Mouse (Mus musculus): ENCODE measurements around the gene Aebp2.
"Not testable (repeated sequence)": the region's sequence is repeated elsewhere in the genome, so short reads cannot be mapped to it uniquely, and the experiment has no call there.

Gene Aebp2

DNA sequence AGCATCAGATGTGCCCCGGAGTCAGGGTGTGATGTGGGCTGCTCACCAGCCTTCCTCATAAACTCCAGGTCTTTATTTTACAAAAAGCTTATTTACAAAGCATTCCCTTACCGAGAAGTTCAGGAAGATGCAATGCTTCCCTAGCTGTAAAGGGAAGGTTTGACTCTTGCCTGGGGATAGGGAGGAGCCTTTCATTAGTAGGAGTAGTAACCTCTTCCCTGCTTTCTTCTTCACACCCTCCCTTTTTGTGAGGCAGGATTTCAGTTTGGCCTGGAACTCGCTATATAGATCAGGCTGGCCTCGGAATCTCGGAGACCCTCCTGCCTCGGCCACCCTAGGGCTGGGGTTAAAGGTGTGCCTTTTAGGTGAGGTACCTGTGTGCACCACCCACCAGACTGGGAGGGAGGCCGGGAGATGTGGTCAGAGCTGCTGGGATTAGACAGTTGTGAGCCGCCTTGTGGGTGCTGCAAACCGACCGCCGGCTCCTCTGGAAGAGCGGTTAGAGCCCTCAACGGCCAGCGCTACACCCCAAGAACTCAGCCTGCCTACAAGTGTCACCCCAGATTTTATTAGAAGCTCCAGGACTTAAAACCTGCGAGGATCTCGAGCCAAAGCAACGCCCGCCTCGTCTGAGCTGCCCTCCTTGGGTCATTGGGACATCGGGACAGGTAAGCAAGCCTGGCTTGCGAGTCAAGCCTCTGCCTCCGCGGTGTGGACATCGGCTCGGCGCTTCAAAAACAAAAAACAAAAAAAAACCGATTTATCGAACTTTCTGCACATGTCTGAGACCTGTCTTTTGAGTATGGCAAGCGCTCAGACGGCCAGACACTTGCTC lies at the start of gene Aebp2:
TSS of gene Aebp2 (plus strand) at position 273 of the 835 bp plus-strand sequence.
- DNase-seq (ENCODE audit: low read depth, low spot score): no peak

DNA sequence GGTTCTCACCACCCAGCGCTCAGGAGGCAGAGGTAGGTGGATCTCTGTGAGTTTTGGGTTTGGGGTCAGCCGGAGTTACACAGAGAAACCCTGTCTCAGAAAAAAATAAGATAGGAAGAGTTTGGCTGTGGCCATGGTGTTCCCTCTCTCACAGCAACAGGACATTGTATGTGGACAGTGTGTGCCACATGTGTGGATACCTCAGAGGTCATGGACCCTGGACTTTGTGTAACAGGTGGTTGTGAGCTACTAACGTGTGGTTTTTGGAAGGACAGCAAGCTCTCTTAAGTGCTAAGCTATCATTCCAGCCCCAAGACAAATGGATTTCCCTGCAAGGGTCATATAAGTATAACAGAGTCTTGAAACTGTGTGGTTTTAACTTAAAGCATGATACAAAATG lies 47.5 kb upstream of the Aebp2 start:
- DNase-seq (ENCODE audit: low read depth, low spot score): no peak

- no peak for DNase-seq (ENCODE audit: low read depth, low spot score)
Measured at GRCm38 (mm10) chr6:140576133-140576532, 46.3 kb upstream of the Aebp2 start.

DNA sequence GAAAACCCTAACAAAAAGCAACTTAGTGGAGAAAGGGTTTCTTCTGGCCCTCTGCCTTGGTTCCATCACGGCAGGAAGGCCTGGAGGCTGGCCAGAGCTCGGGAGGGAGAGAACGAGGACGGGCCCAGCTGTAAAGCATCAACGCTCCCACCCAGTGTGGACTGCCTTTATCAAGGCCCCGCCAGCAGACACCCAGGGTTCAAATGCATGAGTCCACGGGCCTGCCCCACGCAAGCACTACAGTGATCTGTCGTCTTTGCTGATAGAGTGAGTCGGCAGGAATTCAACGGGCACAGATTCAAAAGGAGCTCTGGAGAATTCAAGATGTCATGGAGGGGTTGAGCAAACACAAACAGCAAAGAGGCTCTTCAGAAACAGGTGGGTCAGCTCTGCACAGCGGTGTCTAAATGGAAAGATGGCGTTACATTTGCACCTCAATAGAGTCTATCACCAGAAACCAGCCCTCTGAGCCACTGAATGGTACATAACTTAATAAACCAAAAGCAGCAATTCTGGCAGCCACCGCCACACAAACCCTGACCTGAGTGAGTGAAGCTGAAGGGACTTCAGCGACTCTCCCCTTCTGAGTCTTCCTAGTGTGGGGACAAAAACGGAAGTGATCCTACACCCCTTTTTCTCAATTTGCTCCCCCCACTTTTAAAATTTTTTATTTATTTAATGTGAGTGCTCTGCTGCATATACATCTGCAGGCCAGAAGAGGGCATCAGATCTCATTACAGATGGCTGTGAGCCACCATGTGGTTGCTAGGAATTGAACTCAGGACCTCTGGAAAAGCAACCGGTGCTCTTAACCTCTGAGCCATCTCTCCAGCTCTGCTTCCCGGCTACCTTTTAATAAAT lies 45.3 kb upstream of the Aebp2 start:
- no peak for DNase-seq (ENCODE audit: low read depth, low spot score)

DNA sequence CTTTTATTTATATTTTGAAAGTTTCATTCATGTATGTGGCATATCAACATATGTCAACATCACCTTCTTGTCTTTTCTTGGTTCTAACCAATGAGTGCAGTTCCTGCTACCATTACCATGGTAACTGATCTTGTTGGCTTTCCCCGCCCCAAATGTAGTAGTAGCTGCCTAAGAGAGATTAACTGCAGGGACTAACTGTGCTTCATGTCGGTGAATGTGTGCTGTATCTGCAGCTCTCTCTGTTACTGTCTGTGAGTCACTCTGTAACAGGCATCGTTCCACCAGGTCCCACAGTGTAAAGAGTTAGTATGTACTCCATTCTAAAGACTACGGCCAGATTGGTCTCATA lies 44.7 kb upstream of the Aebp2 start:
- DNase-seq (ENCODE audit: low read depth, low spot score): no peak

DNA sequence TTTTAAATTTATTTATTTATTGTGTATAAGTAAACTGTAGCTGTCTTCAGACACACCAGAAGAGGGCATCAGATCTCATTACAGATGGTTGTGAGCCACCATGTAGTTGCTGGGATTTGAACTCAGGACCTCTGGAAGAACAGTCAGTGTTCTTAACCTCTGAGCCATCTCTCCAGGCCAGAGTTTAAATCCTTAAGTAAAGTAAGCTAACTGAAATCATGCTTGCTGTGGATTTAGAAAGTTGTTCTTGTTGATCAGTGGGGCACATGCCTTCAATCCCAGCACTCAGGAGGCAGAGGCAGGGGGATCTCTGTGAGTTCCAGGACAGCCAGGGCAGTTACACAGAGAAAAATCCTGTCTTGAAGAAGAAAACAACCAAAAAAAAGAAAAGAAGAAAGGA lies 43.5 kb upstream of the Aebp2 start:
- DNase-seq (ENCODE audit: low read depth, low spot score): not testable (repeated sequence)

DNA sequence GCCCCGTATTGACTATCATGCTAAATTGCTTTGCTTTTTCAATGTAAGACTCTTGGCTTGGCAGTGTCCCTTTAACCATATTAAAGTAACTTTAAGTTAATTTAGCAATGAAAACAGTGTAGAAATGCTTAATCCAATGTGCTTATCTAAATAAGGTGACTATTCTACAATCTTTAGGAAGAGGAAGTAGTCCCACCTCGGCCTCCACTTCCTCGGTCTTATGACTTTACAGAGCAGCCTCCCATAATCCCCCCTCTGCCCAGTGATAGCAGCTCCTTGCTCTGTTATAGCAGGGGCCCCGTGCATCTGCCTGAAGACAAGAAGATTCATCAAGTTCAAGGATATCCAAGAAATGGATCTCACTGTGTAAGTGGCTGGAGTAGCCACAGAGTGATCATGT lies 42.3 kb upstream of the Aebp2 start:
- DNase-seq (ENCODE audit: low read depth, low spot score): no peak

DNA sequence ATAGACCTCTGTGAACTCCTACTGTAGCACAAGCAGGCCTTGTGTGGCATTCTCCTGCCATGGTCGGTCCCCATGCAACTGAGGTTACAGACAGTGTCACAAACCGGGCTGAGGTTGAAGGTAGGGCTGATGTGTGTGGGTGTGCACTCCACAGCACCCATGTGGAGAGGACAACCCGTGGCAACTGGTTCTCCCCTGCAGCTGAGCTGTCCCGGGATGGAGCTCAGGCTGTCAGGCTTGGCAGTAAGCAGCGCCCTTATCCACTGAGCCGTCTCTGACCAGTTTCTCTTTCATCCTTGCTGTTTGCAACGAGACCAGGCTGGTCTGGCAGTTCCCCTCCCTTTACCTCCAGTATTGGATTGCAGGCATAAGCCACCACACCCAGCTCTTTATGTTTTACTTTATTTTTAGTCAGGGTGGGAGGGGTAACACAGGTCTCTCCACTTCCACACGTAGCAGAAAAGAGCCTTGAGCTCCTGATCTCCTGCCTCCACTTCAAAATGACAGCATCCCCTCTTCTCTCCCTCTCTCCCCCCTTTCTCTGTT lies 35.7 kb upstream of the Aebp2 start:
- DNase-seq (ENCODE audit: low read depth, low spot score): no peak

GRCm38 (mm10) chr6:140591331-140591730 lies 31.1 kb upstream of the Aebp2 start:
- no peak for DNase-seq (ENCODE audit: low read depth, low spot score)

- no peak for DNase-seq (ENCODE audit: low read depth, low spot score)
Measured at GRCm38 (mm10) chr6:140592713-140593112, 29.8 kb upstream of the Aebp2 start.

DNA sequence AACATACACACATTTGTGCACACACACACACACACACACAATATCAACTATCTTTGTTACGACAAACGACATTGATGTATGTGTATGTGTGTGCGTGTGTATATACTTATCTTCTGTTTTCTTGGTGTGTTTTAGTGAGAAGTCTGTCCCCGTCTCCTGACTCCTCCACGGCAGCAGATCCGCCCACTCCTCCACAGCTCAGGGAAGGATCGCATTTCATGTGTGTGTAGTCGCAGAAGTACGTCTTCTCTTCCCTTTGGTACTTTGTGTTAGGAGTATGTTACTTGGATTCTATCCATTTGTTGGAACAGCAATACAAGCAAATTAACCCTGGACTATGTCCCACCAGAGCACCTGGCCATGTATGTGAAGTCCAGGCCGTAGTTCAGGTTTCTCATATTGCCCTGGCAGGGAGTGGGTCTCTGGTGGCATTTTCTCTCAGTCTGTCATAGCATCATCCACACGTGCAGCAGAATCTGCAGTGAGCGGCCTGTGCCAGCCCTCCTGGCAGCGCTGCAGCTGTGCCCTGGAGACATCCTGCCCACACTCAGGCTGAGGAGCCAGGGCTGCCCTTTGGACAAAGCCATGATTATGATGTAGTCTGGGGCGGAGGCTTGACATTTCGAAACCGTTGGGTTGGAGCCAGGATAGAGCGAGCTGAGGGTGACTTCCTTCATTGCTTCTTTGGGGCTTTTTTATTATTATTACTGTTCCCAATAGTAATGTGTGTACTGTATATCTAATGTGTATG lies 28.9 kb upstream of the Aebp2 start:
- DNase-seq (ENCODE audit: low read depth, low spot score): no peak

- DNase-seq (ENCODE audit: low read depth, low spot score): not testable (repeated sequence)
Measured at GRCm38 (mm10) chr6:140595551-140595950, 26.9 kb upstream of the Aebp2 start.

- DNase-seq (ENCODE audit: low read depth, low spot score): no peak
Measured at GRCm38 (mm10) chr6:140597381-140598329, 24.8 kb upstream of the Aebp2 start.

GRCm38 (mm10) chr6:140598516-140598915 lies 23.9 kb upstream of the Aebp2 start:
- no peak for DNase-seq (ENCODE audit: low read depth, low spot score)

DNA sequence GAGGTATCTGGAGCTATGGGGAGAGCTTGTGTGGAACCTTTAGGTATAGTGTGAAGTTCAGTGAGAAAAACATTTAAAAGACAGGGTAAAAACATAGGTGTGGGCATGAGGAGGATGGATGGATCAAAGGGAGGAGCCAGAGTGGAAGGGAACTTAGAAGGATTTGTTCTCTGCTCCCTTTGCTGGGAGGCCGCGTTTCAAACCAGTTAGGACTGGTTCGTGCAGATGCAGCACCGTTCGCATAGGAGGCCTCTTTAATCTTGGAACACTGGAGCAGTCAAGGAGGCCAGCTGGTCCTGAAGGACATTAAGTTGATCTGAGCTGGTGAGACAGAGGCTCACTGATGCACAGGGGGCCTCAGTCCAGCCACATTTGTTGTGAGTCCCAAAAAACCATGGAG lies 23.1 kb upstream of the Aebp2 start:
- DNase-seq (ENCODE audit: low read depth, low spot score): no peak

- not testable (repeated sequence) for DNase-seq (ENCODE audit: low read depth, low spot score)
Measured at GRCm38 (mm10) chr6:140600671-140601070, 21.8 kb upstream of the Aebp2 start.

DNA sequence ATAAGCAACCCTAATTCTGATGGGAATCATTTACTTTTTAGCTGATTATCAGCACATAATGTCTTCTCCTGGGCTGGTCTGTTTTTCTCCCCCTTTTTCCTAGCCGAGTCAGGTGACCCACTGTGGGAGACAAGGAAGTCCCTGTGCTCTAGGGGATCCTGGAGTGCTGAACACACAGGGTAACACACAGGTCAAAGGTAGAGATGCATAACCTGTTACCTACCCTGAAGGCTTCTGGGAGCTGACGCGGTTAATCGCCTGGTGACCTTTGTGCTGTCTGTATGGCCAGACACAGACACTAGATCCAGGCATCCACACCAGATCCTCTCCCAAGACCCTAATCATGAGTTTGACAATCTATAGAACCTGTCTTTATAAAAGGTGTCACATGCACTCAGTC lies 21.3 kb upstream of the Aebp2 start:
- no peak for DNase-seq (ENCODE audit: low read depth, low spot score)

- DNase-seq (ENCODE audit: low read depth, low spot score): no peak
Measured at GRCm38 (mm10) chr6:140603228-140603944, 19.1 kb upstream of the Aebp2 start.

DNA sequence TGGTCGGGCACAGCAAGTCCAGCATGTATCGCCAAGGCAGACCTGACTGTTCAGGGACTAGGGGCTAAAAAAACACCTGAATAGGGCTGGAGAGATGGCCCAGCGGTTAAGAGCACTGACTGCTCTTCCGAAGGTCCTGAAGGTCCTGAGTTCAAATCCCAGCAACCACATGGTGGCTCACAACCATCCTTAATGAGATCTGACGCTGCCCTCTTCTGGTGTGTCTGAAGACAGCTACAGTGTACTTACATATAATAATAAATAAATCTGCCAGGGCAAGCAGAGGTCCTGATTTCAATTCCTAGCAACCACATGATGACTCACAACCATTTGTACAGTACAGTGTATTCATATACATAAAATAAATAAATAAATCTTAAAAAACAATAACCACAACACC lies 17.3 kb upstream of the Aebp2 start:
- DNase-seq (ENCODE audit: low read depth, low spot score): not testable (repeated sequence)

- DNase-seq (ENCODE audit: low read depth, low spot score): no peak
Measured at GRCm38 (mm10) chr6:140605732-140606131, 16.7 kb upstream of the Aebp2 start.

Measured in forelimb bud, embryonic 11.5 days (tissue).